Mouse (Mus musculus): ENCODE measurements around the gene Ranbp1. TPM values are rescaled to one million over a fixed set of nuclear protein-coding genes. Genes with fewer than 3 reads are reported as not detected.

Gene Ranbp1
- total RNA-seq (2023): 101 TPM

GRCm38 (mm10) chr16:18248433-18249363, at the start of gene Ranbp1, which contains the start of gene Trmt2a:
Ranbp1 (minus strand) TSS chr16:18248732.
Trmt2a (plus strand) TSS chr16:18248679.

GRCm38 (mm10) chr16:18289067-18289588, 40.6 kb upstream of the Ranbp1 start, which contains the start of gene Dgcr8:
Dgcr8 (minus strand) TSS chr16:18289246.

GRCm38 (mm10) chr16:18258221-18258620, 9.7 kb upstream of the Ranbp1 start, which contains the start of gene Gm49776:
Gm49776 (minus strand) TSS chr16:18258321.

GRCm38 (mm10) chr16:18234671-18235388, 13.7 kb downstream of the Ranbp1 start, which contains the start of gene Zdhhc8:
Zdhhc8 (minus strand) TSS chr16:18235136.

GRCm38 (mm10) chr16:18217579-18217978, 31.0 kb downstream of the Ranbp1 start, which contains the start of gene Ccdc188:
Ccdc188 (plus strand) TSS chr16:18217879.

Other genes starting within 250 kb of the Ranbp1 start
- 6.4 TPM for gene Dgcr6, start 195.9 kb downstream of the Ranbp1 start, total RNA-seq (2023)
- gene Prodh, start 158.5 kb downstream of the Ranbp1 start, total RNA-seq (2023): 3.5 TPM
- not detected for gene Rtn4r, start 121.1 kb downstream of the Ranbp1 start, total RNA-seq (2023)
- not detected for gene Ccdc188, start 30.9 kb downstream of the Ranbp1 start, total RNA-seq (2023)
- 36.7 TPM for gene Zdhhc8, start 13.6 kb downstream of the Ranbp1 start, total RNA-seq (2023)
- gene Trmt2a, start 53 bp downstream of the Ranbp1 start, total RNA-seq (2023): 96.3 TPM
- not detected for gene Gm49776, start 9.6 kb upstream of the Ranbp1 start, total RNA-seq (2023)
- gene Dgcr8, start 40.5 kb upstream of the Ranbp1 start, total RNA-seq (2023): 48.8 TPM
- gene Tango2, start 99.4 kb upstream of the Ranbp1 start, total RNA-seq (2023): 47.6 TPM
- gene Arvcf, start 99.5 kb upstream of the Ranbp1 start, total RNA-seq (2023): 3.8 TPM
- gene Txnrd2, start 177.7 kb upstream of the Ranbp1 start, total RNA-seq (2023): 12.6 TPM
- 8.2 TPM for gene Comt, start 178.1 kb upstream of the Ranbp1 start, total RNA-seq (2023)
- 9.3 TPM for gene Gnb1l, start 250.0 kb upstream of the Ranbp1 start, total RNA-seq (2023)